Mouse (Mus musculus): Measurements from ENCODE around the gene Fkbp9. TPM values are rescaled to one million over a fixed set of nuclear protein-coding genes. Genes with fewer than 3 reads are reported as not detected.

The Fkbp9 gene
- polyA plus RNA-seq, 1 experiment, result 6.2 TPM

DNA sequence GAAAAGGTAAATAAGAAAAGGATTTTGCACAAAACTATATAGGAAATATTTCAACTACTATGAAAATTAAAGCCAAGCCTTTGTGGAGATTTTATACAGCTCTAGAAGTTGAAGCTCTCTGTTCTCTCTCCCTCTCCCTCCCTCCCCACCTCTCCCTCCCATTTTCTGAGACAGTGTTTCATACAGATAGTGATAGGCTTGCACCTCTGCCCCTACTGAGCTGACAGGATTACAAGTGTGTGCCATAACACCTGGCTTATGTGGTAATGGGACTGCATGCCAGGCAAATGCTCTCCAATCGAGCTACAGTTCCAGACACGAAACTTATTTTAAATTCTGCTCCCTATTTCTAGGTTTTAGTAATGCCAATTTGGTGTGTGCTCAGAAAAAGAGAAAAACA, 79.1 kb downstream of the Fkbp9 start:
- 77% methylated on average over 2 of the region's 2 CpGs for WGBS
- Histone ChIP-seq H3K36me3 (ENCODE audit: control insufficient read depth, insufficient read depth, low read length) (no peaks in the 10 kb centered on the region), H3K27ac (ENCODE audit: insufficient read depth, low read depth, low read length) (no peak overlapping the region), H3K4me3 (ENCODE audit: low read depth, low read length) (no peak overlapping the region), H3K4me1 (ENCODE audit: control insufficient read depth, insufficient read depth, insufficient read length, low read length) (peaks cover 9% of the 10 kb centered on the region; the same call in 1 of the 2 replicates), H3K27me3 (ENCODE audit: control insufficient read depth, insufficient read depth, low read length) (no peaks in the 10 kb centered on the region)
- TF ChIP-seq POLR2A (IDR thresholded peaks at IDR 0.05; ENCODE audit: low read depth, low read length), result no peak
- TF ChIP-seq CTCF (IDR thresholded peaks at IDR 0.05; ENCODE audit: extremely low read depth, insufficient read length, insufficient replicate concordance, low read depth, low read length), result no peak

DNA sequence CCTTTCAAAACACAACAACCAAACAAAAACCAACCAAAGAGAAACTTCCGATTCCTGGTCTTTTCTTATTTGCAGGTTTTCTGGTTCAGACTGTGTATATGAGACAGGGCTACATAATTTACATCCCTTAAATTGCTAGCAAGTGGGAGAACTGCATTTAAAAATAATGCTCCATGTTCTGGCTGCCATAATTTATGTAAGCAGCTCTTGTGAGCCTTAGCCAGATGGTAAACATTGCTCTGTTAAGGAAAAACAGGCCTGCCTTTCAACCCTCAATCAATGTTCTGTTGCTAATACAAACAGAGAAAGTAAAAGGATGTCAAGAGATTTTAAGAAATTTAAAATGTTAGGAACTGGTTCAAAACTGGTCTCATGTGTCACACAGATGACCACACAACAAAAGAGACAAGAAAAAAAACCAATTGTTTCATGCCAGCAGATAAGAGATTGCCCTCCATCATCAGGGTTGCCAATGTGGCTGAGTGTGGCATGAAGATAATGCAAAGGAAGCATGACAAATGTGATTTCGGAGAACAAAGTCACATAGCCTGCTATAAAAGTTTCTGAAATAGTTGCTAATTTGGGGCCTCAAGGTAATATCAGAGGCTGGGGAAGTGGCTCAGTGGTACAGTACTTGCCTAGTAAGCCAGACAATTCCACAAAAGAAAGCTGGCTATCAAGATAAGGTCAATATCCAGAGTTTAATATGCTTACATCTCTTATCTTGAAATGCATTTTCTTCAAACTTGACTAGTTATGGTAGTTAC, 81.4 kb downstream of the Fkbp9 start:
- Histone ChIP-seq H3K4me1 (ENCODE audit: control insufficient read depth, insufficient read depth, insufficient read length, low read length) (peaks cover 16% of the 10 kb centered on the region), H3K27ac (ENCODE audit: insufficient read depth, low read depth, low read length) (no peak overlapping the region), H3K36me3 (ENCODE audit: control insufficient read depth, insufficient read depth, low read length) (no peaks in the 10 kb centered on the region), H3K27me3 (ENCODE audit: control insufficient read depth, insufficient read depth, low read length) (no peaks in the 10 kb centered on the region), H3K4me3 (ENCODE audit: low read depth, low read length) (no peak overlapping the region)
- WGBS, result 52% methylated on average over 2 of the region's 2 CpGs
- TF ChIP-seq POLR2A (IDR thresholded peaks at IDR 0.05; ENCODE audit: low read depth, low read length) (no peak), CTCF (IDR thresholded peaks at IDR 0.05; ENCODE audit: extremely low read depth, insufficient read length, insufficient replicate concordance, low read depth, low read length) (no peak)

DNA sequence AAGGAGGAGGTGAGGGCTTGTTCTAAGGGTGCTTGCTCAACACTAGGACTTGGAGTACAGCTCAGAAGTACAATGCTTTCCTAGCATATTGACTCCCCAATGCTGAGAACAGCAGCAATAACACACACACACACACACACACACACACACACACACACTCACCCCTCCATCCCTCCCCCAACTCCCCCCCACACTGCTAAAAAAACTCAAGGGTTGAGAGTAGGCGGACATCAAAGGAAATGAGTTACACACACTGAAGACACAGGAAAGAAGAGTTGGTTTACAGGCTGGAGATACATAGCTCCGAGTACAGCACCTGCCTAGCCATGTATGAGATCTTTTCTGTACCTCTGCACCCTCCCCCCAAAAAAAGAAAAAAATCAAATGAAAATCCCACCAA, 84.4 kb downstream of the Fkbp9 start:
- Histone ChIP-seq H3K4me1 (ENCODE audit: control insufficient read depth, insufficient read depth, insufficient read length, low read length) (peaks cover 32% of the 10 kb centered on the region), H3K36me3 (ENCODE audit: control insufficient read depth, insufficient read depth, low read length) (no peaks in the 10 kb centered on the region), H3K4me3 (ENCODE audit: low read depth, low read length) (no peak overlapping the region), H3K27ac (ENCODE audit: insufficient read depth, low read depth, low read length) (no peak overlapping the region), H3K27me3 (ENCODE audit: control insufficient read depth, insufficient read depth, low read length) (no peaks in the 10 kb centered on the region)
- TF ChIP-seq CTCF (IDR thresholded peaks at IDR 0.05; ENCODE audit: extremely low read depth, insufficient read length, insufficient replicate concordance, low read depth, low read length), result no peak
- TF ChIP-seq POLR2A (IDR thresholded peaks at IDR 0.05; ENCODE audit: low read depth, low read length), result no peak
- WGBS, result 75% methylated on average over 2 of the region's 2 CpGs

DNA sequence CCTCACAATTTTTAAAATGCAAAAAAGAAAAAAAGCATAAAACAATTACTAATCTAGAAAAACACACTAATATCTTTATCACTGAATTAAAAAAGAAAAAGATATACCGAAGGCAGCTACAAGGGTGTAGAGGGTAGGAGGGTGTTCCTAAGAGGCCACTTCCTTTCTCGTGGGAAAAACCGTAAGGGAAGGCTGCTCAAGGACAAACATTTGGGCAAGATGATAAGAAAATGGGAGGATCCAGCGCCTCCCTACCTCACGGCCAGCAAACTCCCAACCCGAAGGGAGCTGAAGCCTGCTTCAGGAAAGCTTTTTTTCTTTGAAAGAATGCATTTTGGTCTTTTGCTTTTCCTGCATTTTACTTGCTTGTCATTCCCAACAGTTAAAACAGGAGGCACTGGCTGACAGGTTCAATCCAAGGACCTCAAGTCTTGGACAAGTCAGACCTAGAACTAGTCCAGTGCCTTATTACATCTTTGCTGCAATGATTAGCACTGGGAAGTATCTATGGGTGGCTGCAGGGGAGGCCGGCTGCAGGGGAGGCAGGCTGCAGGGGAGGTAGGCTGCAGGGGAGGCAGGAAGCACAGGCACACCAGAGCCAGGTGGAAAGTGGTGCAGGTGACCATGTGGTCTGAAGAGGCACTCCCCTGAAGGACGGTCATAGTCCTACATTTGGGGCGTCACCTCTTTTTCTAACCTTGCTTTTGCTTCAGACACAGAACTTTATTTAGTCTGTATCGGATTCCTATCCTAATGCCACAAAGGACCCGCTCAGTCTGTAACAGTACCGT, 85.9 kb downstream of the Fkbp9 start:
- H3K27me3 ChIP-seq (ENCODE audit: control insufficient read depth, insufficient read depth, low read length), result no peaks in the 10 kb centered on the region
- H3K36me3 ChIP-seq (ENCODE audit: control insufficient read depth, insufficient read depth, low read length), result no peaks in the 10 kb centered on the region
- peak overlapping the region; percentile 27; the same call in 1 of the 2 replicates for H3K4me3 ChIP-seq (ENCODE audit: low read depth, low read length)
- no peak for TF ChIP-seq POLR2A (IDR thresholded peaks at IDR 0.05; ENCODE audit: low read depth, low read length)
- TF ChIP-seq CTCF (IDR thresholded peaks at IDR 0.05; ENCODE audit: extremely low read depth, insufficient read length, insufficient replicate concordance, low read depth, low read length), result no peak
- peak overlapping the region; percentile 77 for H3K27ac ChIP-seq (ENCODE audit: insufficient read depth, low read depth, low read length)
- 16% methylated on average over 12 of the region's 12 CpGs for WGBS
- H3K4me1 ChIP-seq (ENCODE audit: control insufficient read depth, insufficient read depth, insufficient read length, low read length), result peaks cover 29% of the 10 kb centered on the region

DNA sequence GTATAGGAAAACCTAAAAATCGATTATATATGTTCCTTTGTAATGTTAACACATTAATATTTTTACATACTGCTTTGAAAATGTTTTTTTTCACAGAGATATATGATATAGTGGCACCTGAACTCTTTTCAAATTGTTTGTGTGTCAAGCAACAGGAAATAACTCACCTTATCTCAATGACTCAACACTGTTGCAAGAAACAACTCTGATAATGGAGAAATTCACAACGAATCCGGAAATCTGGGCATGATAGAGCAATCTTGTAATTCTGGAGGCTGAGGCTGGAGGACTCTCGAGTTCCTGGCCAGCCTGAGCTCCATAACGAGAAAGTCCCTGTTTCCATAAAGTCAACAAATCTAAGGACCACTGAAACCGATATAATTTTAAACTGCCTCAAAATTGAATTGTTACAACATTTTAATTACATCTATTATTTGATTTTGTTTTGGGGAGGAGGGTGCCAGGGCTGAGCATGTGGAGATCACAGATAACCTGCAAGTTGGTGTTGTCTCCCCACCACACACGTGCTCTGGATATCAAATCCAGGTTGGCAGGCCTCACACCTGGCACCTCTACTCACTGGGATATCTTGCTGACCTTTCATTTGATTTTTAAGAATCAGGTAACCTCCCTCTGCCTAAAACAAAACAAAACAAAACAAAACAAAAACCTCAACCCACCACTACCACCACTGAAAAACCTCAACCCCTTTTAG, 87.6 kb downstream of the Fkbp9 start:
- H3K27ac ChIP-seq (ENCODE audit: insufficient read depth, low read depth, low read length), result peak overlapping the region; percentile 70; the same call in 1 of the 2 replicates
- no peak overlapping the region for H3K4me3 ChIP-seq (ENCODE audit: low read depth, low read length)
- H3K36me3 ChIP-seq (ENCODE audit: control insufficient read depth, insufficient read depth, low read length), result no peaks in the 10 kb centered on the region
- WGBS, result 33% methylated on average over 7 of the region's 7 CpGs
- TF ChIP-seq CTCF (IDR thresholded peaks at IDR 0.05; ENCODE audit: extremely low read depth, insufficient read length, insufficient replicate concordance, low read depth, low read length) (no peak), POLR2A (IDR thresholded peaks at IDR 0.05; ENCODE audit: low read depth, low read length) (no peak)
- peaks cover 23% of the 10 kb centered on the region for H3K4me1 ChIP-seq (ENCODE audit: control insufficient read depth, insufficient read depth, insufficient read length, low read length)
- H3K27me3 ChIP-seq (ENCODE audit: control insufficient read depth, insufficient read depth, low read length), result no peaks in the 10 kb centered on the region

DNA sequence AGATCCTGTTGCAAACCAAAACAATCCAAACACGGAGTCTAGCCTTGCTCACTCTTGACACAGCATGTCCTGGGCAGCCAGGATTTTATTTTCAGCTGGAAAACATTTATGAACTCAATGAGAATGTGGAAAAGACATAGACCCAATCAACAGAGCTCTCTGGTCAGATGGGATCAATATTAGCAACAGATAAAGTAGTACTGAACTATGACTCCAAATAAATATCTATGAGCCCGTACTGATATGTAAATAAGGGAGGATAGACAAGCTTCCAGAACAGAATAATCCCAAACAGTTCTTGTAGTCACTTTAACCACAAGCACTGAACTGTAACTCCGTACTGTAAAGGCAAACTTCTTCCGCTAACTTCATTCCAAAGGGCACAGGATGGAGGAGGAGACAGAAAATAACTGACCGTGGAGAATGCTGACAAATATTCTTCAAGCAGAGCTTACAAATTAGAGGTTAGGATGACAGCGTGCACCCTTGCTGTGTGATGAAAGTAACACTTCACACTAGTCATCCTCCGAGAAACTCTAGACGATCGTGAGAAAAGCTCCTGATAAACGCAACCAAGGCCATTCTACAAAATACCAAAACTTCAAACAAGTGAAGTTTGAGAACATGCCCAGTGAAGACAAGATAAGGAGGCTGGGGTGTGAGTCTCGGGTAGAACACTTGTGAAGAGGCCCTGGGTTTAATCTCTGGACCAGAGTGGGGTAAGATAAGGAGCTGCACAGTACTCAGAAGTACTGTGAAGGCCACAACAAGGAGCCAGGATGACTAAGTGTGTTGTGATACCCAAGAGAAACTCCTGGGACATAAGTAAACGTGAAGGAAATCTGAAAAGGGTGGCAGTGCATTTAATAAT, 88.6 kb downstream of the Fkbp9 start:
- H3K36me3 ChIP-seq (ENCODE audit: control insufficient read depth, insufficient read depth, low read length), result no peaks in the 10 kb centered on the region
- H3K27me3 ChIP-seq (ENCODE audit: control insufficient read depth, insufficient read depth, low read length), result no peaks in the 10 kb centered on the region
- WGBS, result 20% methylated on average over 12 of the region's 12 CpGs
- TF ChIP-seq CTCF (IDR thresholded peaks at IDR 0.05; ENCODE audit: extremely low read depth, insufficient read length, insufficient replicate concordance, low read depth, low read length), result no peak
- no peak for TF ChIP-seq POLR2A (IDR thresholded peaks at IDR 0.05; ENCODE audit: low read depth, low read length)
- peaks cover 23% of the 10 kb centered on the region for H3K4me1 ChIP-seq (ENCODE audit: control insufficient read depth, insufficient read depth, insufficient read length, low read length)
- H3K27ac ChIP-seq (ENCODE audit: insufficient read depth, low read depth, low read length), result peak overlapping the region; percentile 70
- no peak overlapping the region for H3K4me3 ChIP-seq (ENCODE audit: low read depth, low read length)

Measured in small intestine, adult 2 months (tissue).